Mouse (Mus musculus) spleen, postnatal 14 days (tissue): ENCODE measurements around the gene Ano6.

ENCODE experiments used
- DNase-seq, 2 experiments: peaks; one replicate each; pipeline ENCODE4 v3.0.0; 2021 to 2022; ENCODE audit warnings: low spot score in 2 of 2

The Ano6 gene

GRCm38 (mm10) chr15:95855953-95856352, 65.3 kb downstream of the Ano6 start:
- no peak for DNase-seq

GRCm38 (mm10) chr15:95856684-95857595, 66.3 kb downstream of the Ano6 start:
- DNase-seq = no peak

GRCm38 (mm10) chr15:95858876-95859655, 68.4 kb downstream of the Ano6 start:
- no peak for DNase-seq

GRCm38 (mm10) chr15:95863865-95864660, 73.4 kb downstream of the Ano6 start:
- no peak for DNase-seq

- DNase-seq = no peak
Observed at GRCm38 (mm10) chr15:95865311-95866100, 74.9 kb downstream of the Ano6 start.

- no peak for DNase-seq
Observed at GRCm38 (mm10) chr15:95868172-95868571, 77.5 kb downstream of the Ano6 start.

GRCm38 (mm10) chr15:95869611-95870010, 79.0 kb downstream of the Ano6 start:
- DNase-seq = no peak

- no peak for DNase-seq
Observed at GRCm38 (mm10) chr15:95871631-95872030, 81.0 kb downstream of the Ano6 start.

- DNase-seq = no peak
Observed at GRCm38 (mm10) chr15:95872447-95872846, 81.8 kb downstream of the Ano6 start.

GRCm38 (mm10) chr15:95873276-95873675, 82.6 kb downstream of the Ano6 start:
- DNase-seq = no peak

GRCm38 (mm10) chr15:95874216-95874615, 83.6 kb downstream of the Ano6 start:
- DNase-seq = no peak

GRCm38 (mm10) chr15:95874726-95875125, 84.1 kb downstream of the Ano6 start:
- no peak for DNase-seq

- DNase-seq = no peak
Observed at GRCm38 (mm10) chr15:95875898-95876297, 85.3 kb downstream of the Ano6 start.

- DNase-seq = no peak
Observed at GRCm38 (mm10) chr15:95880616-95881151, 90.0 kb downstream of the Ano6 start.

GRCm38 (mm10) chr15:95882436-95882835, 91.8 kb downstream of the Ano6 start:
- DNase-seq = no peak

- peak in 1 of 2 experiments; percentile 25 for DNase-seq
Observed at GRCm38 (mm10) chr15:95883559-95883958, 92.9 kb downstream of the Ano6 start.

- DNase-seq = no peak
Observed at GRCm38 (mm10) chr15:95884658-95885620, 94.3 kb downstream of the Ano6 start.

GRCm38 (mm10) chr15:95885953-95886820, 95.5 kb downstream of the Ano6 start:
- no peak for DNase-seq

- no peak for DNase-seq
Observed at GRCm38 (mm10) chr15:95887365-95887764, 96.7 kb downstream of the Ano6 start.
